Mouse (Mus musculus) hindbrain, embryonic 12.5 days (tissue): ENCODE data around the gene Rps5. TPM values are rescaled to one million over a fixed set of nuclear protein-coding genes. Genes with fewer than 3 reads are reported as not detected.
"Not testable (repeated sequence)": the region's sequence is repeated elsewhere in the genome, so short reads cannot be mapped to it uniquely, and the experiment has no call there.

Experiments used
- ATAC-seq: fragments of 200-750 bp; cut with Nextera tagmentation; 2 replicates; pipeline ENCODE4 v1.8.0; 2017; ENCODE audit warnings: moderate TSS enrichment; ENCODE audit not compliant: low FRiP score
- H3K27ac ChIP-seq: fragments of 300-500 bp; sonication (generic); 2 replicates; pipeline ENCODE4 v1.5.1; 2016; ENCODE audit warnings: mild to moderate bottlenecking
- H3K27me3 ChIP-seq: fragments of 300-500 bp; sonication (generic); 2 replicates; pipeline ENCODE4 v1.6.1; 2016; ENCODE audit warnings: mild to moderate bottlenecking
- H3K36me3 ChIP-seq: fragments of 300-500 bp; sonication (generic); 2 replicates; pipeline ENCODE4 v1.6.1; 2016; ENCODE audit warnings: mild to moderate bottlenecking
- H3K4me1 ChIP-seq: fragments of 300-500 bp; sonication (generic); 2 replicates; pipeline ENCODE4 v1.6.1; 2016
- H3K4me2 ChIP-seq: fragments of 300-500 bp; sonication (generic); replicated peaks from 2 replicates; pipeline ENCODE4 v1.6.1; 2016; ENCODE audit warnings: mild to moderate bottlenecking
- H3K4me3 ChIP-seq: fragments of 300-500 bp; sonication (generic); 2 replicates; pipeline ENCODE4 v1.5.1; 2016; ENCODE audit warnings: mild to moderate bottlenecking
- H3K9ac ChIP-seq: fragments of 300-500 bp; sonication (generic); 2 replicates; pipeline ENCODE4 v1.6.1; 2016; ENCODE audit warnings: mild to moderate bottlenecking, moderate library complexity
- H3K9me3 ChIP-seq: fragments of 300-500 bp; sonication (generic); replicated peaks from 2 replicates; pipeline ENCODE4 v1.6.1; 2016; ENCODE audit warnings: mild to moderate bottlenecking
- WGBS: fragments of 180-500 bp; shearing (Covaris S2); methylation state at CpG from one replicate; pipeline ENCODE4 v1.1.7; 2016; 5-methylcytosine and 5-hydroxymethylcytosine counted together
- polyA plus RNA-seq: library from polyadenylated mRNA; unstranded; fragments of >200 nt; fragmentation: Nextera tagmentation; extraction: Ambion mirVana; gene quantifications from 2 replicates; pipeline ENCODE4 v1.2.1, GENCODE M21; 2016

Gene Rps5
- polyA plus RNA-seq, 1 experiment from 2014 or later: 613 TPM

GRCm38 (mm10) chr7:12903623-12904022 lies 18.5 kb upstream of the Rps5 start:
- no peak for ATAC-seq
- H3K9me3 ChIP-seq: no peaks in the 10 kb centered on the region
- no peak overlapping the region for H3K4me2 ChIP-seq
- H3K27ac ChIP-seq: no peak overlapping the region
- H3K9ac ChIP-seq: no peak overlapping the region
- 53% methylated on average over 10 of the region's 10 CpGs for WGBS
- H3K4me1 ChIP-seq: no peaks in the 10 kb centered on the region
- H3K4me3 ChIP-seq: no peak overlapping the region
- no peaks in the 10 kb centered on the region for H3K27me3 ChIP-seq
- peaks cover 42% of the 10 kb centered on the region for H3K36me3 ChIP-seq

GRCm38 (mm10) chr7:12905146-12905545 lies 16.9 kb upstream of the Rps5 start:
- ATAC-seq: no peak
- H3K27me3 ChIP-seq: no peaks in the 10 kb centered on the region

GRCm38 (mm10) chr7:12909498-12909962 lies 12.6 kb upstream of the Rps5 start:
- peak overlapping the region; percentile 54 for H3K4me2 ChIP-seq
- WGBS: 40% methylated on average over 7 of the region's 7 CpGs
- no peaks in the 10 kb centered on the region for H3K9me3 ChIP-seq

More at GRCm38 (mm10) chr7:12905146-12905545, 16.9 kb upstream of the Rps5 start:
- Histone ChIP-seq H3K4me3 (no peak overlapping the region), H3K4me2 (no peak overlapping the region), H3K36me3 (peaks cover 47% of the 10 kb centered on the region), H3K9ac (no peak overlapping the region), H3K9me3 (no peaks in the 10 kb centered on the region), H3K4me1 (peaks cover 4% of the 10 kb centered on the region; the same call in 1 of the 2 replicates), H3K27ac (no peak overlapping the region)
- WGBS: 97% methylated on average over 1 of the region's 1 CpGs

GRCm38 (mm10) chr7:12910181-12910668 lies 11.9 kb upstream of the Rps5 start:
- WGBS: 7% methylated on average over 19 of the region's 19 CpGs

More at GRCm38 (mm10) chr7:12909498-12909962, 12.6 kb upstream of the Rps5 start:
- H3K27me3 ChIP-seq: no peaks in the 10 kb centered on the region
- peak overlapping the region; percentile 59; the same call in 1 of the 2 replicates for H3K9ac ChIP-seq
- peaks cover 35% of the 10 kb centered on the region for H3K36me3 ChIP-seq
- peak overlapping the region; percentile 42 for H3K4me3 ChIP-seq
- peak overlapping the region; percentile 89 for H3K27ac ChIP-seq
- H3K4me1 ChIP-seq: peaks cover 4% of the 10 kb centered on the region; the same call in 1 of the 2 replicates
- peak; percentile 51 for ATAC-seq

GRCm38 (mm10) chr7:12913556-12913955 lies 8.5 kb upstream of the Rps5 start:
- Histone ChIP-seq H3K27ac (no peak overlapping the region), H3K4me1 (peaks cover 4% of the 10 kb centered on the region; the same call in 1 of the 2 replicates)
- no peak for ATAC-seq

More at GRCm38 (mm10) chr7:12910181-12910668, 11.9 kb upstream of the Rps5 start:
- peaks cover 4% of the 10 kb centered on the region; the same call in 1 of the 2 replicates for H3K4me1 ChIP-seq
- no peaks in the 10 kb centered on the region for H3K9me3 ChIP-seq
- H3K27ac ChIP-seq: peak overlapping the region; percentile 89
- no peaks in the 10 kb centered on the region for H3K27me3 ChIP-seq
- peak overlapping the region; percentile 59 for H3K9ac ChIP-seq
- peak overlapping the region; percentile 42 for H3K4me3 ChIP-seq
- H3K4me2 ChIP-seq: peak overlapping the region; percentile 54
- ATAC-seq: peak; percentile 83
- H3K36me3 ChIP-seq: peaks cover 31% of the 10 kb centered on the region

GRCm38 (mm10) chr7:12920495-12920894 lies 1.6 kb upstream of the Rps5 start:
- H3K27me3 ChIP-seq, H3K27ac ChIP-seq, H3K9me3 ChIP-seq, H3K4me1 ChIP-seq, H3K9ac ChIP-seq, H3K4me3 ChIP-seq, ATAC-seq: not testable (repeated sequence)
- Histone ChIP-seq H3K4me2 (0 out of 2 replicates have a peak overlapping the region, but pooled peaks have one; percentile 80), H3K36me3 (peaks cover 24% of the 10 kb centered on the region)
- WGBS: 89% methylated on average over 7 of the region's 8 CpGs

More at GRCm38 (mm10) chr7:12913556-12913955, 8.5 kb upstream of the Rps5 start:
- Histone ChIP-seq H3K9ac (no peak overlapping the region), H3K4me2 (no peak overlapping the region), H3K4me3 (no peak overlapping the region), H3K27me3 (no peaks in the 10 kb centered on the region), H3K36me3 (peaks cover 5% of the 10 kb centered on the region; the same call in 1 of the 2 replicates), H3K9me3 (no peaks in the 10 kb centered on the region)

GRCm38 (mm10) chr7:12921318-12921704 lies 779 bp upstream of the Rps5 start:
- Histone ChIP-seq H3K36me3 (peaks cover 32% of the 10 kb centered on the region), H3K27ac (peak overlapping the region; percentile 93), H3K4me2 (peak overlapping the region; percentile 80), H3K4me1 (peaks cover 10% of the 10 kb centered on the region), H3K4me3 (peak overlapping the region; percentile 60), H3K9me3 (no peaks in the 10 kb centered on the region), H3K27me3 (peaks cover 11% of the 10 kb centered on the region), H3K9ac (peak overlapping the region; percentile 86)
- WGBS: 2% methylated on average over 3 of the region's 3 CpGs
- ATAC-seq: no peak; the same call in 1 of the 2 replicates

GRCm38 (mm10) chr7:12922729-12923128 lies 639 bp downstream of the Rps5 start:
- no peak for ATAC-seq
- Histone ChIP-seq H3K9me3 (no peaks in the 10 kb centered on the region), H3K4me3 (peak overlapping the region; percentile 60), H3K27me3 (peaks cover 26% of the 10 kb centered on the region), H3K27ac (no peak overlapping the region), H3K9ac (peak overlapping the region; percentile 67), H3K36me3 (peaks cover 42% of the 10 kb centered on the region), H3K4me1 (peaks cover 12% of the 10 kb centered on the region), H3K4me2 (peak overlapping the region; percentile 91)
- WGBS: 5% methylated on average over 8 of the region's 8 CpGs

- Histone ChIP-seq H3K36me3 (peaks cover 42% of the 10 kb centered on the region), H3K27me3 (peaks cover 39% of the 10 kb centered on the region), H3K9ac (no peak overlapping the region), H3K27ac (no peak overlapping the region), H3K4me3 (no peak overlapping the region), H3K4me2 (no peak overlapping the region), H3K9me3 (no peaks in the 10 kb centered on the region), H3K4me1 (peaks cover 18% of the 10 kb centered on the region)
- no peak for ATAC-seq
- WGBS: 87% methylated on average over 7 of the region's 7 CpGs
Measured at GRCm38 (mm10) chr7:12926316-12926715, 4.2 kb downstream of the Rps5 start.

GRCm38 (mm10) chr7:12927191-12927680 lies 5.1 kb downstream of the Rps5 start, which contains the start of gene Rnf225:
Gene Rnf225, plus strand, starts transcription at chr7:12927416.
- H3K27me3 ChIP-seq: peaks cover 39% of the 10 kb centered on the region
- no peaks in the 10 kb centered on the region for H3K9me3 ChIP-seq
- H3K4me3 ChIP-seq: peak within 1 kb of the TSS; percentile 26
- H3K36me3 ChIP-seq: peaks cover 42% of the 10 kb centered on the region
- H3K27ac ChIP-seq: no peak within 1 kb of the TSS
- H3K4me1 ChIP-seq: peaks cover 18% of the 10 kb centered on the region
- WGBS: 22% methylated on average over 8 of the region's 8 CpGs
- peak within 1 kb of the TSS; percentile 61 for H3K9ac ChIP-seq
- no peak for ATAC-seq
- H3K4me2 ChIP-seq: peak within 1 kb of the TSS; percentile 50

- Histone ChIP-seq H3K4me1 (peaks cover 15% of the 10 kb centered on the region), H3K9me3 (no peaks in the 10 kb centered on the region), H3K27ac (no peak overlapping the region), H3K36me3 (peaks cover 42% of the 10 kb centered on the region), H3K9ac (peak overlapping the region; percentile 61), H3K4me2 (peak overlapping the region; percentile 50), H3K4me3 (peak overlapping the region; percentile 26), H3K27me3 (peaks cover 39% of the 10 kb centered on the region)
- 4% methylated on average over 65 of the region's 65 CpGs for whole genome bisulfite sequencing
- ATAC-seq: peak; percentile 38
Measured at GRCm38 (mm10) chr7:12927693-12928589, 5.9 kb downstream of the Rps5 start.

GRCm38 (mm10) chr7:12933615-12934140 lies 11.6 kb downstream of the Rps5 start:
- no peak for ATAC-seq
- WGBS: 59% methylated on average over 4 of the region's 4 CpGs

More at GRCm38 (mm10) chr7:12933615-12934140, 11.6 kb downstream of the Rps5 start:
- H3K9ac ChIP-seq: no peak overlapping the region
- no peak overlapping the region for H3K27ac ChIP-seq
- H3K4me1 ChIP-seq: no peaks in the 10 kb centered on the region
- peaks cover 4% of the 10 kb centered on the region for H3K27me3 ChIP-seq
- no peak overlapping the region for H3K4me2 ChIP-seq
- no peaks in the 10 kb centered on the region for H3K9me3 ChIP-seq
- no peak overlapping the region for H3K4me3 ChIP-seq
- no peaks in the 10 kb centered on the region for H3K36me3 ChIP-seq
